Mouse (Mus musculus) olfactory bulb, adult 2 months (tissue): ENCODE results near the gene Tesk1.

Experiments used
- CTCF ChIP-seq: fragments of 200-500 bp; IDR thresholded peaks from 2 replicates; pipeline ENCODE4 v1.5.1; 2012; ENCODE audit warnings: low read depth, mild to moderate bottlenecking, low read length, moderate library complexity; ENCODE audit not compliant: insufficient read depth
- POLR2A ChIP-seq: fragments of 200-500 bp; IDR thresholded peaks from 2 replicates; pipeline ENCODE4 v1.6.1; 2012; ENCODE audit warnings: mild to moderate bottlenecking, low read depth, low read length, moderate library complexity; ENCODE audit not compliant: insufficient read depth

DNA sequence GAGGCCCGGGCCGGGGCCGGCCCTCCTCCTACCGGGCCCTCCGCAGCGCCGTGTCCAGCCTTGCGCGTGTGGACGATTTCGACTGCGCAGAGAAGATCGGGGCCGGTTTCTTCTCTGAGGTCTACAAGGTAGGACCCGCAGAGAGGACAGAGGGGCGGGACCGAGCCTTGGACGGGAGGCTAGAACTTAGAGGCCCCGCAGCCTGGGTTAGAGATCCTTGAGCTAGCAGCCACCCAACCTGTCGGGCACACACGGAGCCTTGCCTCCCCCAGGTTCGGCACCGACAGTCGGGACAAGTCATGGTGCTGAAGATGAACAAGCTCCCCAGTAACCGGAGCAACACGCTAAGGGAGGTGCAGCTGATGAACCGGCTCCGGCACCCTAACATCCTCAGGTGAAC, 1.8 kb downstream of the Tesk1 start:
- no peak for TF ChIP-seq CTCF
- TF ChIP-seq POLR2A, result peak; percentile 25; the same call in 1 of the 2 replicates
